9 mouse cellular contexts compared by ENCODE assay signal in genomic region chr3:130079794-130080193, GRCm38 (mm10). TPM values are rescaled to one million over a fixed set of nuclear protein-coding genes. Genes with fewer than 3 reads are reported as not detected.
DNase-seq lines count a peak whose midpoint lies in the region; ATAC-seq and TF ChIP-seq lines count a peak whose summit lies in the region.
"Had no signal": no experiment of that assay in that cellular context is flagged by ENCODE, and none has a peak within 500 bp of the region (broad histone marks: within the 10 kb centered on the region; RNA-seq: fewer than 3 reads in every experiment).

No protein-coding gene starts in this region.

- no peaks in the 10 kb centered on the region for H3K79me2 ChIP-seq in liver, adult 2 months (ENCODE audit: control insufficient read depth, insufficient read depth, low read length)

- DNase-seq in liver, adult 2 months (ENCODE audit: extremely low read depth, low read depth, low spot score): peak; percentile 55
- DNase-seq in adrenal gland, postnatal 14 days: peak; percentile 79
- DNase-seq in embryonic facial prominence, embryonic 10.5 days (ENCODE audit: low spot score): peak; percentile 58
- peak; percentile 71 to 79 for DNase-seq in left cerebral cortex, postnatal 14 days (ENCODE audit: low spot score in 2 of 2)
- peak; percentile 79 for DNase-seq in naive thymus-derived CD4-positive, alpha-beta T cell, adult 2 months (ENCODE audit: low read depth)
- DNase-seq in thymus, postnatal 0 days (ENCODE audit: low spot score): peak; percentile 74

- no peak for ATAC-seq in liver, embryonic 12.5 days
- 0 out of 2 replicates have a peak, but pooled peaks have one; percentile 63 for ATAC-seq in hindbrain, embryonic 15.5 days (ENCODE audit: low FRiP score, low read depth)

- H3K4me1 ChIP-seq in liver, adult 2 months (ENCODE audit: control insufficient read depth, insufficient read depth, low read length): no peaks in the 10 kb centered on the region
- no peaks in the 10 kb centered on the region for H3K4me1 ChIP-seq in liver, embryonic 12.5 days
- no peaks in the 10 kb centered on the region for H3K4me1 ChIP-seq in embryonic facial prominence, embryonic 10.5 days
- no peaks in the 10 kb centered on the region for H3K4me1 ChIP-seq in hindbrain, embryonic 15.5 days (replicated peaks)
- H3K4me1 ChIP-seq: embryonic facial prominence, embryonic 12.5 days had no signal

- H3K4me3 ChIP-seq in liver, adult 2 months (ENCODE audit: insufficient read depth, low read depth, low read length): no peak overlapping the region
- no peak overlapping the region for H3K4me3 ChIP-seq in liver, embryonic 12.5 days
- H3K4me3 ChIP-seq in embryonic facial prominence, embryonic 10.5 days: no peak overlapping the region
- no peak overlapping the region for H3K4me3 ChIP-seq in hindbrain, embryonic 15.5 days
- H3K4me3 ChIP-seq: embryonic facial prominence, embryonic 12.5 days had no signal

- intact Hi-C loops in left cerebral cortex, postnatal 14 days (cut with DNase I): loop anchor here (1.0 to 10.0 kb wide), 3 partner anchors 161 to 775 kb away; partner anchors contain the start of gene Rrh

- 0% methylated on average over 1 of the region's 1 CpGs for WGBS in liver, adult 2 months
- WGBS in liver, embryonic 12.5 days (ENCODE audit: insufficient replicate concordance): 0% methylated on average over 1 of the region's 1 CpGs
- 5% methylated on average over 1 of the region's 1 CpGs for WGBS in embryonic facial prominence, embryonic 10.5 days
- 0% methylated on average over 1 of the region's 1 CpGs for WGBS in hindbrain, embryonic 15.5 days

- no peak for TF ChIP-seq POLR2A in liver, adult 2 months (IDR thresholded peaks at IDR 0.05; ENCODE audit: extremely low read depth, insufficient read depth, low read length)

- H3K27ac ChIP-seq in liver, adult 2 months (replicated peaks; ENCODE audit: insufficient read depth, low read depth, low read length): no peak overlapping the region
- H3K27ac ChIP-seq in liver, embryonic 12.5 days: no peak overlapping the region
- H3K27ac ChIP-seq in embryonic facial prominence, embryonic 10.5 days (replicated peaks): no peak overlapping the region
- no peak overlapping the region for H3K27ac ChIP-seq in hindbrain, embryonic 15.5 days (replicated peaks)
- H3K27ac ChIP-seq: embryonic facial prominence, embryonic 12.5 days had no signal

- peak; percentile 46 for TF ChIP-seq CTCF in liver, adult 2 months (IDR thresholded peaks at IDR 0.05; ENCODE audit: low read depth, low read length)

- no peak overlapping the region for H3K9ac ChIP-seq in liver, adult 2 months (ENCODE audit: low read depth, low read length)
- H3K9ac ChIP-seq in liver, embryonic 12.5 days: no peak overlapping the region
- H3K9ac ChIP-seq in hindbrain, embryonic 15.5 days: no peak overlapping the region
- H3K9ac ChIP-seq: embryonic facial prominence, embryonic 12.5 days had no signal

- no peaks in the 10 kb centered on the region for H3K9me3 ChIP-seq in liver, embryonic 12.5 days (replicated peaks)
- no peaks in the 10 kb centered on the region for H3K9me3 ChIP-seq in embryonic facial prominence, embryonic 10.5 days
- no peaks in the 10 kb centered on the region for H3K9me3 ChIP-seq in hindbrain, embryonic 15.5 days
- H3K9me3 ChIP-seq: embryonic facial prominence, embryonic 12.5 days had no signal

- H3K27me3 ChIP-seq in liver, adult 2 months (ENCODE audit: control insufficient read depth, insufficient read depth, low read length): no peaks in the 10 kb centered on the region
- no peaks in the 10 kb centered on the region for H3K27me3 ChIP-seq in liver, embryonic 12.5 days (replicated peaks)
- H3K27me3 ChIP-seq in embryonic facial prominence, embryonic 10.5 days (replicated peaks; ENCODE audit: low read depth, poor library complexity, severe bottlenecking): no peaks in the 10 kb centered on the region
- no peaks in the 10 kb centered on the region for H3K27me3 ChIP-seq in hindbrain, embryonic 15.5 days
- H3K27me3 ChIP-seq: embryonic facial prominence, embryonic 12.5 days had no signal

- H3K36me3 ChIP-seq in liver, adult 2 months (ENCODE audit: control insufficient read depth, insufficient read depth, low read length): no peaks in the 10 kb centered on the region
- H3K36me3 ChIP-seq in liver, embryonic 12.5 days: no peaks in the 10 kb centered on the region
- H3K36me3 ChIP-seq in embryonic facial prominence, embryonic 10.5 days (replicated peaks): no peaks in the 10 kb centered on the region
- no peaks in the 10 kb centered on the region for H3K36me3 ChIP-seq in hindbrain, embryonic 15.5 days
- H3K36me3 ChIP-seq: embryonic facial prominence, embryonic 12.5 days had no signal

- H3K4me2 ChIP-seq in liver, embryonic 12.5 days: no peak overlapping the region
- no peak overlapping the region for H3K4me2 ChIP-seq in hindbrain, embryonic 15.5 days
- H3K4me2 ChIP-seq: embryonic facial prominence, embryonic 12.5 days had no signal

RNA-seq across cellular contexts. Expression of gene Sec24b, which starts 18.4 kb away (rescaled TPM):
- total RNA-seq in liver, adult 2 months (2014; rRNA removed): 7.9 and 13.0 TPM in 2 replicates
- polyA plus RNA-seq in liver, adult 2 months (2012; rRNA removed): 12.2 and 15.8 TPM in 2 replicates
- 15.0 and 15.2 TPM in 2 replicates for polyA plus RNA-seq in liver, embryonic 12.5 days (2016; fragmentation: Nextera tagmentation; extraction: Ambion mirVana)
- total RNA-seq in adrenal gland, postnatal 14 days (2021): 56.0 and 66.4 TPM in 2 replicates
- 37.7 and 42.0 TPM in 2 replicates for polyA plus RNA-seq in embryonic facial prominence, embryonic 10.5 days (2016; fragmentation: Nextera tagmentation; extraction: Ambion mirVana)
- polyA plus RNA-seq in hindbrain, embryonic 15.5 days (2015; fragmentation: Nextera tagmentation; extraction: Ambion mirVana): 29.4 and 33.3 TPM in 2 replicates
- total RNA-seq in left cerebral cortex, postnatal 14 days (2021): 10 to 100 TPM; 54.1 to 61.9 TPM
- 24.0 and 26.2 TPM in 2 replicates for polyA plus RNA-seq in thymus, postnatal 0 days (2015; fragmentation: Nextera tagmentation; extraction: Ambion mirVana)

RNA-seq across cellular contexts. Expression of gene Col25a1, which starts 51.5 kb away (rescaled TPM):
- total RNA-seq in liver, adult 2 months (2014; rRNA removed): 0.09 and 0.27 TPM in 2 replicates
- 0.04 and 0.05 TPM in 2 replicates for polyA plus RNA-seq in liver, adult 2 months (2012; rRNA removed)
- polyA plus RNA-seq in liver, embryonic 12.5 days (2016; fragmentation: Nextera tagmentation; extraction: Ambion mirVana): 3.7 and 4.2 TPM in 2 replicates
- total RNA-seq in adrenal gland, postnatal 14 days (2021): 4.2 and 5.0 TPM in 2 replicates
- polyA plus RNA-seq in embryonic facial prominence, embryonic 10.5 days (2016; fragmentation: Nextera tagmentation; extraction: Ambion mirVana): 6.9 and 9.1 TPM in 2 replicates
- 5.5 and 6.4 TPM in 2 replicates for polyA plus RNA-seq in hindbrain, embryonic 15.5 days (2015; fragmentation: Nextera tagmentation; extraction: Ambion mirVana)
- 10 to 100 TPM; 26.4 to 32.3 TPM for total RNA-seq in left cerebral cortex, postnatal 14 days (2021)
- 0.22 and 0.31 TPM in 2 replicates for polyA plus RNA-seq in thymus, postnatal 0 days (2015; fragmentation: Nextera tagmentation; extraction: Ambion mirVana)
